Mouse (Mus musculus): Measurements from ENCODE around the gene Oat.
A peak's percentile ranks its signal among the peaks of the same experiment; 100 is the strongest.

Oat gene

GRCm38 (mm10) chr7:132594325-132594724, 18.1 kb upstream of the Oat start:
- DNase-seq (ENCODE audit: low read depth, low spot score) = no peak

GRCm38 (mm10) chr7:132593762-132594161, 17.6 kb upstream of the Oat start:
- no peak for DNase-seq (ENCODE audit: low read depth, low spot score)

DNA sequence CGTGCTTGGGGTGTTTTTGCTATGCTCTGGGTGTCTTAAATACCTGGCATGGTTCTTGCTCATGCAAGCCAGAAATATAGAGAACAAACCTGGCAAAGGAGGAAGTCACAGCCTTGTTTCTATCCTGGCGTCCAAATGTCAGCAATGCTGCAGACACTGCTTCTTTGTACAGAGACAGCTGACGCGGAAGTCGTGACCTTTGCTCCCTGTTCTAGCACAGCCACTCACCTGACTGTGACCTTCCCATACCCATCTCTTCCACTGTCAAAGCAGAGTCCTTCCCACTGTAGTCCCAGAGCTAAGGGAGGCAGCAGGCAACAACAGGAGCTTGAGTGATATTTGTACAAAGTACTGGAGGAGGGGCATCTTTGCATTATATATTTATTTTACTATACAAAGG, 13.4 kb upstream of the Oat start:
- DNase-seq (ENCODE audit: low read depth, low spot score) = no peak

GRCm38 (mm10) chr7:132587167-132587566, 11.0 kb upstream of the Oat start:
- DNase-seq (ENCODE audit: low read depth, low spot score) = no peak

DNA sequence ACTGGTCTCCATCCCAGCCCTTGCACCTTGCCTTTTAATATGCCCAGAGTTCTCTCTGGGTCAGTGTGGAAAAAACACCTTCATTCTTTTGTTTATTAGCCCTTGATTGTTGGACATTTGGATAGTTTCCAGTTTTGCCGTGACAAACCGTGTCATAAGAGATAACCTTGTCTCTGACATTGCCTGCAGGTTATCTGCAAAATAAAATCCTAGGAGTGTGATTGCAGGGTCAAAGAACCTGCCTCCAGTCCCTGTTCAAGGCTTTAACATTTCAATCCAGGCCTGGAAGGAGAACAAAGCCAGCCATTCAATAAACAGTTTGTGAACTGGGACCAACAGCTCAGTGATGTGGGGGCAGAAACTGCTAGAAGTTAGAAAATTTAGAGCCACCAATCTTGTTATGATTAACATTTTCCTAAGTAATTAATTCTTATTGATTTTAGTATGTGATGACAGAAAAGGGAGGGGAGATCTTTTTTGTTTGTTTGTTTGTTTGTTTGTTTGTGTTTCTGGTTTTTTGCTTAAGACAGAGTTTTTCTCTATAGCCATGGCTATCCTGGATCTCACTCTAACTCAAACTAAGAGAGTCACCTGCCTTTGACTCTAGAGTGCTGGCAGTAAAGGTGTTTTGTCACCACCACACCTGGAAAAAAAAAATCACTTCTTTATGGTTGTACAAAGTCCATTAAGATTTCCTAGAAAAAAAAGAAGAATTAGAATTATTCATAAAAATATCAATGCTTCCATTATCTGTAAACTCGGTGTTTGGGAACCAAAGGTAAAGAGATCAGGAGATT, 9.7 kb upstream of the Oat start:
- no peak for DNase-seq (ENCODE audit: low read depth, low spot score)

- DNase-seq (ENCODE audit: low read depth, low spot score) = no peak
Measured at GRCm38 (mm10) chr7:132581441-132581840, 5.2 kb upstream of the Oat start.

DNA sequence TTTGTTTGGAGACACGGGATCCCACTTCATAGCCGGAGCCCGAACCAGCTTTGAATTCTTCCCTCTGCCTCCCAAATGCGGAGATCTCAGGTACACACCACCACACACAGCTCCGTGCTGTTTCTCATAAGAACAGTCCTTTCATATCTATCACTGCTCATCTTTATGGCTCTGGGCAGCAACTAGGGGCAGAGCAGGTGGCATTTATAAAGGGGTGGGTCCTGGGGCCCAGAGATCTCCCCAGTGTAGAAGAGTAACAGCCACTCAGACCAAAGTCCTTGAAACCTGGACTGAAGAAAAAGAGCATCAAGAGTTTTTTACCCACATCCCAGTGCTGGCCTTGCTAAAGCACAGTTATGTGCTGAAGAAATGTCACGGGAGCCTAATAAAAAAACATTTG, 4.3 kb upstream of the Oat start:
- DNase-seq (ENCODE audit: low read depth, low spot score) = no peak

- no peak for DNase-seq (ENCODE audit: low read depth, low spot score)
Measured at GRCm38 (mm10) chr7:132576891-132577290, 693 bp upstream of the Oat start.

- DNase-seq (ENCODE audit: low read depth, low spot score) = peak; percentile 97
Measured at GRCm38 (mm10) chr7:132575623-132576022, 575 bp downstream of the Oat start.

DNA sequence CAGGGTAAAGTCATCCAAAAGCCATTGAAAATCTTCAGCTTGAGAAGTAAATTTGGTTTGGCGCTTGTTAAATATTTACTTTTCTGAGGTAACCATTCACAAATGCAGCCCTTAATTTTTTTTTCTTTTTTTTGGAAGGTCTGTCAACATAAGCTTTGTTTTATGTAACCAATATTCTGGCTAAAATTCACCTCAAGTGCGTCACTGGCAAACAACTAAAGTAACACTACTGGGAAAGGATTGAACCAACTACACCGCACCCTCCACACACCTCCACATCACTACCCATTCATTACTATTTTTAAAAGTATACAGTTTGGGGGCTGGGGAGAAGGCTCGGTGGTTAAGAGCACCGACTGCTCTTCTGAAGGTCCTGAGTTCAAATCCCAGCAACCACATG, 1.6 kb downstream of the Oat start:
- no peak for DNase-seq (ENCODE audit: low read depth, low spot score)

GRCm38 (mm10) chr7:132573205-132573604, 3.0 kb downstream of the Oat start:
- no peak for DNase-seq (ENCODE audit: low read depth, low spot score)

- no peak for DNase-seq (ENCODE audit: low read depth, low spot score)
Measured at GRCm38 (mm10) chr7:132572738-132573137, 3.5 kb downstream of the Oat start.

DNA sequence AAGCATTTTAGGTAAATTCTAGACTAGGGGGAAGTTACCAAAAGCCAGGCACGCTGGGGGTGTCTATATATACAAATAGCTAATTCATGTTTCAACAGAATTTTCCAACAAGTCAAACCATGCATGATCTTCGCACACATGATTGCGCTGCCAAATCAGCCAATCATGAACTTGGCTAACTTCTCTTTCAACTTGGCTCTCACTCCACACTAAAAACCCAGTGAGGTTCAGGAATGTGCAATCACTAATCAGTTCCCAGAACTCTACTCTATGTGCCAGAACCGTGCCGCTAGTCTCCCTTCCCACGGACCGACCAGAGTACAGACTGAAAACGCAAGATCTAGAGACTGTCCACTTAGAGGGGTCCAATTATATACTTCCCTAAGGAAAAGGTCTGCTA, 4.7 kb downstream of the Oat start:
- no peak for DNase-seq (ENCODE audit: low read depth, low spot score)

DNA sequence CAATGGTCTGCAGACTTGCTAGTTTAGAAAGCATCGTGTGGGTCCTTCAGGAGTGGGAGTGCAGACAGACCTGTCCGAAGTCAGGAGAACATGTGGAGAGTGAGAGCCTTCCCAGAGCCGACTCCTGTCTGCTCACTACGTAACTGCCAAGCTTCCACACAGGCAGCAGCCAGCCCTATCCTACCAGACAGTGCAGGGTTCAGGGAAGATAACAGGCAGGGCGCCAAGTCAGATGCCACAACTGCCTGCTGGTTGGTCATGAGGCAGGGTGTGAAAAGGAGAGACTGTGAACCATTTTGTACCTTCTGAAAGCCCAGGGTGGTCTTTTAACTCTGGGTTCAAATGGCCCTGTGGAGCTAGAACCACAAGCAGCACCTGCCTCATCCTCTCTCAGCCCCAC, 6.1 kb downstream of the Oat start:
- no peak for DNase-seq (ENCODE audit: low read depth, low spot score)

GRCm38 (mm10) chr7:132568817-132569216, 7.4 kb downstream of the Oat start:
- no peak for DNase-seq (ENCODE audit: low read depth, low spot score)

DNA sequence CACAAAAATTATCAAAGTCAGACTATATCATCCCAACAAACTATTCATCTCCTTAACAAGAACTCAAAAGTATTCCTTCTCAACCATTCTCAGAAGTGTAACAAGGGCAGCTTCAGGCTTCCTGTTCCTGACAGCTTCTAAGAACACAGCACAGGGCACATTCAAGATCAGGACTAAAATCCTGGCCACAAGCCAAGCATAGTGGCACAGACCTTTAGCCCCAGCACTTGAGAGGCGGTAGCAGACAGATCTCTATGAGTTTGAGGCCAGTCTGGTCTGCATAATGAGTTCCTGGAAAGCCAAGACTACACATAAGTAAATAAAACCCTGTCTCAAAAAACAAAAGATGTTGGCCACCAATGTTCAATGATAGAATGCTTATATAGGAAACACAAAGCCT, 10.4 kb downstream of the Oat start:
- DNase-seq (ENCODE audit: low read depth, low spot score) = no peak

DNA sequence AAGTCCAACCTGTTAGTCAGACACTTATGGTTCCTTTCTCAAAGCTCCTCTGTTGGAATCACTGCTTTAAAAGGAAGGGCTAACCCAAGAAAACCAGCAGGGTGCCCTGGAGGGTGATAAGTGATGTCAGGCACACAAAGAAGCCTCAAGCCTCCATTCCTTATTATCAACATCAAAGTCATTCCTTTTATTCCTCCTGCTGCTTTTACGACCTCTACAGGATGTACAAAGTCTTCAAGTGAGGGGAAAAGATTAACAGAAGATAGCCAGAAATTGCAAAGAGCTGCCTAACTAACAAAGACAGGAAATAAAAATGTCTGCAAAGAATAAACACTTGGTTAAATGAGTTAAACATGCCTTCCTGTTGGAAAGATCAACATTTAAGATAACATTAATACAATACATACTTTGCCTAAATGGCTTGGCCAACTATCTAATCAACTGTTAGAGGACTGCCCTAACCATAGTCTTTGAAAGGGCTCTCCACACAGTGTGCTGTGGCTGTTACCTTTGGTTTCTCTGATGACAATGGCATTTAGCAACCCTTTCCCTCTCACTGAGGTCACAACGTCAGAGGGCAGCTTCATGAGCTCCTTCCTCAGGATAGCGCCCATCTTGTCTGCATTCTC, 16.9 kb downstream of the Oat start:
- no peak for DNase-seq (ENCODE audit: low read depth, low spot score)

GRCm38 (mm10) chr7:132558141-132558736, 18.0 kb downstream of the Oat start:
- DNase-seq (ENCODE audit: low read depth, low spot score) = no peak

DNA sequence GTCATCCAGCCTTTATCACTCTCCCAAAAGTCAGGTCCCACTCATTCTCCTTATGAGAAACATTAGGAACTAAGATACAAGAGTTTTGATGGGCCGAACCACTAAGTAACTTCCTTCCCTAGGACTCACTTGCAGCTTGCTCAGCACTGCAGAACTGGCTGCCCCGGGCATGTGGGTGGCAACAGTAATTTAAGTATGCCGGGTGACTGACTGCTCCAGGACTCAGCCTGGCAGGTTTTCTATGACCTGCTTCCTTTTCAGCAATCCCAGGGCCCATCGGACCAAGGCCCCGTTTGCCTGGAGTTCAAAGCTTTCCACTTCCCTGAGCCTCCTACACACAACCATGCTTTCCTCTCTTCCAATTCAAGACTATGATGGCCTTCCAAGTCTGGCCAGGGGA, 19.6 kb downstream of the Oat start:
- no peak for DNase-seq (ENCODE audit: low read depth, low spot score)

DNA sequence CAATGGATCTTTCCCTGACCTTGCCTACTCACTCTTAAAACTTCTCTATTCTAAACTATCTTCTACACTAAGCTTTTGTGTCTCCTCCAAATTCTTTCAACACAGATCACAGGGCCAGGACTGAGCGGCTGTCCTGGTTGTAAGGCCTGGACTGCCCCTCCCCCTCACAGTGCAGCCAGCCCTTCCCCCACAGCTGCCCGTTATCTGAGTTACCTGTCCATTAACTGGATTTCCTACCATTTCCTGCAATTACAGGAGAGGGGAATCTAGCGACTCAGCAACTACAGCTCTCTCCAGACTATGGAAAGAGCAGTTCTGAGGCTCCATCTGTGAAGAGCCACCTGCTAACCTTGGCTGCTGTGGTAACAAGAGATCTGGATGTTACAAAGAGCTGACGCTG, 20.3 kb downstream of the Oat start:
- no peak for DNase-seq (ENCODE audit: low read depth, low spot score)

GRCm38 (mm10) chr7:132554091-132554490, 22.1 kb downstream of the Oat start:
- DNase-seq (ENCODE audit: low read depth, low spot score) = no peak

- peak; percentile 95 for DNase-seq (ENCODE audit: low read depth, low spot score)
Measured at GRCm38 (mm10) chr7:132551351-132552126, 24.7 kb downstream of the Oat start.
